Mouse (Mus musculus) embryonic facial prominence, embryonic 10.5 days (tissue): ENCODE data around the gene Zbtb11. TPM values are rescaled to one million over a fixed set of nuclear protein-coding genes. Genes with fewer than 3 reads are reported as not detected.
A peak's percentile ranks its signal among the peaks of the same experiment; 100 is the strongest.
"Not testable (repeated sequence)": the region's sequence is repeated elsewhere in the genome, so short reads cannot be mapped to it uniquely, and the experiment has no call there.

ENCODE experiments used
- DNase-seq: peaks from one replicate; pipeline ENCODE4 v3.0.0-alpha.2; 2017; ENCODE audit warnings: low spot score
- H3K27ac ChIP-seq: fragments of 300-500 bp; sonication (generic); replicated peaks from 2 replicates; pipeline ENCODE4 v1.5.1; 2016; ENCODE audit warnings: mild to moderate bottlenecking
- H3K27me3 ChIP-seq: fragments of 300-500 bp; sonication (generic); replicated peaks from 2 replicates; pipeline ENCODE4 v1.6.1; 2016; ENCODE audit warnings: low read depth, mild to moderate bottlenecking; ENCODE audit not compliant: poor library complexity, severe bottlenecking
- H3K36me3 ChIP-seq: fragments of 300-500 bp; sonication (generic); replicated peaks from 2 replicates; pipeline ENCODE4 v1.6.1; 2016; ENCODE audit warnings: mild to moderate bottlenecking, moderate library complexity
- H3K4me1 ChIP-seq: fragments of 300-500 bp; sonication (generic); 2 replicates; pipeline ENCODE4 v1.6.1; 2016
- H3K4me3 ChIP-seq: fragments of 300-500 bp; sonication (generic); 2 replicates; pipeline ENCODE4 v1.5.1; 2016; ENCODE audit warnings: mild to moderate bottlenecking, moderate library complexity
- H3K9me3 ChIP-seq: fragments of 300-500 bp; sonication (generic); 2 replicates; pipeline ENCODE4 v1.6.1; 2016; ENCODE audit warnings: mild to moderate bottlenecking
- WGBS: fragments of 180-500 bp; shearing (Covaris S2); methylation state at CpG from one replicate; pipeline ENCODE4 v1.1.7; 2016; 5-methylcytosine and 5-hydroxymethylcytosine counted together
- polyA plus RNA-seq: library from polyadenylated mRNA; unstranded; fragments of >200 nt; fragmentation: Nextera tagmentation; extraction: Ambion mirVana; gene quantifications from 2 replicates; pipeline ENCODE4 v1.2.1, GENCODE M21; 2016

Zbtb11 gene
- polyA plus RNA-seq, 1 experiment from 2014 or later = 18.7 TPM

GRCm38 (mm10) chr16:56028722-56029551 is 55.3 kb downstream of the Zbtb11 start:
- under 1% methylated on average over 62 of the region's 62 CpGs for WGBS
- H3K27ac ChIP-seq = peak overlapping the region; percentile 98
- H3K4me3 ChIP-seq = peak overlapping the region; percentile 94
- peaks cover 19% of the 10 kb centered on the region for H3K4me1 ChIP-seq
- no peaks in the 10 kb centered on the region for H3K9me3 ChIP-seq
- DNase-seq = no peak
- peaks cover 57% of the 10 kb centered on the region for H3K36me3 ChIP-seq
- H3K27me3 ChIP-seq = no peaks in the 10 kb centered on the region

DNA sequence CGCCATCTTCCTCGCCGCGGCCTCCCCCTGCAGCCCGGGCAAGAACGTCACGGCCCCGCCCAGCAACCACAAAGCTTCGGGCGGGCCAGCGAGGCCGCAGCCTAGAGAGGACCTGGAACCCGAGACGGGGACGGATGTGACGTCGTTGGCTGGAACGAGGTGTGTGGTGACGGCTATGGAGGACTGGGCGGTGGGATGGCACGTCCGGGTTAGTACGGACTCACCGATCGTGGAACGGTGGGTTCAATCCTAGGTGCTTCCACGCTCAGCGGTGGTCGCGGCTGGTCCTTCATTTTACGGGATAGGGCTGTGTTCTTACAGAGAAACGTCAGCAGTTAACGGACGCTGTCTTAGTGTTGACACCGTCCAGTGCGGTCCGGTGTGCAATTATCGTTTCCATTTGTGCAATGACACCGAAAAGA is 56.0 kb downstream of the Zbtb11 start, which contains the start of gene Pcnp:
Gene Pcnp, minus strand, starts transcription at position 79 of the 422 bp plus-strand sequence.
- H3K9me3 ChIP-seq = no peaks in the 10 kb centered on the region
- no peaks in the 10 kb centered on the region for H3K27me3 ChIP-seq
- under 1% methylated on average over 39 of the region's 39 CpGs for WGBS
- H3K4me1 ChIP-seq = peaks cover 19% of the 10 kb centered on the region
- DNase-seq = peak; percentile 98
- H3K36me3 ChIP-seq = peaks cover 57% of the 10 kb centered on the region
- H3K4me3 ChIP-seq = peak within 1 kb of the TSS; percentile 94
- H3K27ac ChIP-seq = peak within 1 kb of the TSS; percentile 98

DNA sequence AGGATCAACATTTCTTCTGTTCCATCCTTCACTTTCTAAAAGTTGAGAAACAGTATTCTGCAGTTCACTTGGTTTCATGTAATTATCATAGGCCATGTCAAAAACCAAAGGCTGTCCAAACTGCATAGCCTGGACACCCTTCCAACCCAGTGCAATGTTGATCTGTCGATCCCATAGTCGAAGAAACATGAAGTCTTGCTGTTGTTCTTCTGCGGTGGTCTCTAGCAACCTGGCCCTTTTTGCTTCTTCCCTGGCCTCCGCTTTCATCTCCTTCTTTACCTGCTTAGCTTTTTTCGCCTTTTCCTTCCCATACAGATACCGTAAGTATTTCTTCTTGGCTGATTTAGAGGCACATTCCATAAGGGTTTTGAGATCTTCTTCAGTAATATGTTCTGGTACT is 60.9 kb downstream of the Zbtb11 start:
- no peak for DNase-seq
- H3K4me1 ChIP-seq = peaks cover 24% of the 10 kb centered on the region
- H3K9me3 ChIP-seq = no peaks in the 10 kb centered on the region
- peaks cover 44% of the 10 kb centered on the region for H3K36me3 ChIP-seq
- 93% methylated on average over 6 of the region's 6 CpGs for WGBS
- no peaks in the 10 kb centered on the region for H3K27me3 ChIP-seq
- no peak overlapping the region for H3K27ac ChIP-seq
- H3K4me3 ChIP-seq = no peak overlapping the region

DNA sequence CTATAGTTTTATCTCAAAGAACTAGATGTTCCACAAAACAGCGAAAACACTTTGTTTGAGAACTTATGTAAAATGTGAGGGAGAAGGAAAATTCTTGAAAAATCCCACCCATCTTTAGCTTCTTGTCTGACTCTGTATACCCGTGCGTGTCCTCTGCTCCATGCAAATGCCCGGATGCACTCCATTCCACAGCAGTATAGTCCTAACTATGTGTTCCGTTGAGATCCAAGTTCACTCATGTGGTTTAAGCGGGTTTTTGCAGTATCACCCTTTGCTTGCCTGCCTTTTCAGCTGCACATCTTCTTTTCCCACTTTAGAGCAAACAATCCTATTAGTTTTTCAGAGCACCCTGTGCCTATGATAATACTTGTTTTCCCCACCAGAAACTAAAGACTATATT is 62.8 kb downstream of the Zbtb11 start:
- peaks cover 42% of the 10 kb centered on the region for H3K36me3 ChIP-seq
- H3K4me3 ChIP-seq = peak overlapping the region; percentile 88
- H3K4me1 ChIP-seq = peaks cover 14% of the 10 kb centered on the region
- no peaks in the 10 kb centered on the region for H3K9me3 ChIP-seq
- peak; percentile 7 for DNase-seq
- no peak overlapping the region for H3K27ac ChIP-seq
- 70% methylated on average over 6 of the region's 6 CpGs for WGBS
- no peaks in the 10 kb centered on the region for H3K27me3 ChIP-seq

DNA sequence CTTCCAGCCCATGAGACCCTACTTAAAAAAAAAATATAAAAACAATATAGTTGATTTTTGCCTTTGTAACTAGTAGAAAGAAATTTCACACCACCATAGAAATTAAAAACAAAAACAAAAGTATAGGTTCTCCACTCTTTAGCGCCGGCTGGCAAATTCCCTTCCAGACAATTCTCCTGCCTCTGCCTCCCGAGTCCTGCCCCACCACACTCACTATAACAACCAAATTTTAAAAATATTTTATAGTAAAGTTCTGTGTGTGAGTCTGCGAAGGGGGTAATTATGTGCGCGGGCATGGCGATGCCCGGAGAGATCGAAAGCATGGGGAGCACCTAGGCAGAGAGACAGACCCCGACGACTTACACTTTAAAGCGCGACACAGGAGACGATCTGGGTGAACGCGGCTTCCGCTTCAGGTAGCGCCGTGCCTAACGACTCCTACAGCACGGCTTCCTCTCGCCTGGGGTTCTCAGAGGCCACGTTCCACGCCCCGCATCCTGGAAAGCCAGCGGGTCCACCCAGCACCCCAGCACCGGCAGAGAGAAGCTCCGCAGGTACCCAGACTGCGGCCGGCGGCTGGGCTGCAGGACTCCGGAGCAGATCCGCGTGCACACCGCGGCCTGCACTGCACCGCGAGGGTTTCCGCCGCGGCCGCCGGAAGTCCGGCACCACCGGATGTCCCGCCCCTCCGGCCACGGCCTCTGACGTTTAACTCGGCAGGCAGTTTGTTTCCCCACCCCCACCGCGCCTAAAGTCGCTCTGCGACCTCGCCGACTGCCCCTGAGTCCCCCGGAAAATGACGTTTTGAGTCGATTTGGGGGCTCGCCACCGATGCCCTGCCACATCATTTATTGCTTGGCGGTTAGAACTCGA is 63.7 kb downstream of the Zbtb11 start, which contains the start of gene Trmt10c:
Gene Trmt10c, minus strand, starts transcription at position 682 of the 873 bp plus-strand sequence.
- H3K27me3 ChIP-seq = no peaks in the 10 kb centered on the region
- H3K4me3 ChIP-seq = peak within 1 kb of the TSS; percentile 88
- peaks cover 33% of the 10 kb centered on the region for H3K36me3 ChIP-seq
- H3K9me3 ChIP-seq = no peaks in the 10 kb centered on the region
- WGBS = under 1% methylated on average over 63 of the region's 63 CpGs
- peak within 1 kb of the TSS; percentile 94 for H3K27ac ChIP-seq
- peak; percentile 95 for DNase-seq
- H3K4me1 ChIP-seq = peaks cover 14% of the 10 kb centered on the region

DNA sequence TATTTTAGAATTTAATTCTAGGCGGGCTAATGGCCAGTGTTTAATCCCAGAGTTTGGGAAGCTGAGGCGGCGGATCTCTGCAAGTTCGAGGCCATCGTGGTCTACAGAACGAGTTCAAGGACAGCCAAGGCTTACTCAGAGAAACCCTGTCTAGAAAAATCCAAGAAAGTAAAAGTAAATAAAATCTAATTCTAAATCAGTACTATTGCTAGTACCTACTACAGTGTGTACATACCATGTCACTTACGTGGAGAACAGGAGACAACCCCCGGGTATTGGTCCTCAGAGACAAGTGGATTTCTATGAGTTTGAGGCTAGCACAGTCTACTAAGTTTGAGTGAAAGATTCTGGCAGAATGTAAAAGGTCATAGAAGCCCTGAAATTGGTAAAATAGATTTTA is 64.4 kb downstream of the Zbtb11 start:
- peaks cover 14% of the 10 kb centered on the region for H3K4me1 ChIP-seq
- H3K27ac ChIP-seq = peak overlapping the region; percentile 94
- no peak for DNase-seq
- no peaks in the 10 kb centered on the region for H3K27me3 ChIP-seq
- peaks cover 26% of the 10 kb centered on the region for H3K36me3 ChIP-seq
- peak overlapping the region; percentile 88 for H3K4me3 ChIP-seq
- H3K9me3 ChIP-seq = no peaks in the 10 kb centered on the region
- 32% methylated on average over 8 of the region's 8 CpGs for WGBS

GRCm38 (mm10) chr16:56048038-56048437 is 74.4 kb downstream of the Zbtb11 start, which contains the start of gene Senp7:
Gene Senp7, plus strand, starts transcription at chr16:56048338.
- H3K9me3 ChIP-seq, H3K27me3 ChIP-seq, DNase-seq, H3K27ac ChIP-seq, H3K4me3 ChIP-seq, H3K4me1 ChIP-seq, H3K36me3 ChIP-seq: not testable (repeated sequence)
- no CpG with 5 or more reads among the region's 4 CpGs for WGBS

- Histone ChIP-seq H3K27ac (no peak overlapping the region), H3K4me3 (no peak overlapping the region), H3K27me3 (no peaks in the 10 kb centered on the region), H3K9me3 (no peaks in the 10 kb centered on the region), H3K36me3 (no peaks in the 10 kb centered on the region), H3K4me1 (no peaks in the 10 kb centered on the region)
- DNase-seq = no peak
- 79% methylated on average over 3 of the region's 3 CpGs for WGBS
Measured at GRCm38 (mm10) chr16:56055911-56056310, 82.2 kb downstream of the Zbtb11 start.

DNA sequence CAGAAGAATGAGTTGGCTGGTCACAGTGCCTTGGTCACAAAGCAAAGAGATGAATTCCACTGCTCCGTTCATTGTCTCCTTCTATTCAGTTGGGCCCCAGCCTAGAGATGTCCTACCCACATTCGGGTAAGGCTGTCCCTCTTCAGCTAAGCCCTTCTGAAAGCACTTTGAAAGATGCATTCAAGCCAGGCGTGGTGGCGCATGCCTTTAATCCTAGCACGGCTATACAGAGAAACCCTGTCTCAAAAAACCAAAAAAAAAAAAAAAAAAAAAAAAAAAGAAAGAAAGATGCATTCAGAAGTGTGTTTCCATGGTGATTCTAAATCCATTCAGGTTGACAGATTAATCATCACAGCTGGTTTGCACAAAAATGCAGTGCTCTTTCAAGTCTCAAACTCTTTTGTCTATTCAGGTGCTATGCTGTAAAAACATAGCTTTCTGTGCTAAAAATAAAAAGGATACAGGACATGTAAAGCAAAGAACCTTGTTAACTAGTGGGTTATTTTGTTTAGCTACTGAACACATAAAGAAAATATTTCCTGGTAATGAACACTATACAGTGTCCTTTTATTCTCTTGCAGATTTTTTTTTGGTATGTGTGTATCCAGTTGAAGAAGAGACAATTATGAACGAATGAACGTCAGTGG is 83.4 kb downstream of the Zbtb11 start:
- no peak overlapping the region for H3K4me3 ChIP-seq
- 62% methylated on average over 7 of the region's 7 CpGs for WGBS
- no peak overlapping the region for H3K27ac ChIP-seq
- no peaks in the 10 kb centered on the region for H3K27me3 ChIP-seq
- no peak for DNase-seq
- no peaks in the 10 kb centered on the region for H3K9me3 ChIP-seq
- no peaks in the 10 kb centered on the region for H3K4me1 ChIP-seq
- no peaks in the 10 kb centered on the region for H3K36me3 ChIP-seq

GRCm38 (mm10) chr16:56058151-56058550 is 84.5 kb downstream of the Zbtb11 start:
- WGBS = 81% methylated on average over 10 of the region's 10 CpGs
- no peaks in the 10 kb centered on the region for H3K36me3 ChIP-seq
- no peaks in the 10 kb centered on the region for H3K4me1 ChIP-seq
- no peak overlapping the region for H3K27ac ChIP-seq
- no peak overlapping the region for H3K4me3 ChIP-seq
- DNase-seq = no peak
- H3K27me3 ChIP-seq = no peaks in the 10 kb centered on the region
- H3K9me3 ChIP-seq = no peaks in the 10 kb centered on the region
